Mouse (Mus musculus) forebrain, embryonic 11.5 days (tissue): ENCODE data around the gene Cc2d1b. TPM values are rescaled to one million over a fixed set of nuclear protein-coding genes. Genes with fewer than 3 reads are reported as not detected.
A peak's percentile ranks its signal among the peaks of the same experiment; 100 is the strongest.

Experiments
- ATAC-seq: fragments of 200-750 bp; cut with Nextera tagmentation; replicated peaks from 2 replicates; pipeline ENCODE4 v1.8.0; 2017; ENCODE audit warnings: moderate TSS enrichment; ENCODE audit not compliant: low FRiP score
- DNase-seq: peaks from one replicate; pipeline ENCODE4 v3.0.0-alpha.2; 2017; ENCODE audit warnings: low spot score
- H3K27ac ChIP-seq: fragments of 300-500 bp; sonication (generic); 2 replicates; pipeline ENCODE4 v1.5.1; 2014; ENCODE audit warnings: low read depth, low read length
- H3K27me3 ChIP-seq: fragments of 300-500 bp; sonication (generic); 2 replicates; pipeline ENCODE4 v1.6.1; 2014; ENCODE audit warnings: mild to moderate bottlenecking, low read length, mixed read lengths; ENCODE audit not compliant: control insufficient read depth, insufficient read depth
- H3K36me3 ChIP-seq: fragments of 300-500 bp; sonication (generic); 2 replicates; pipeline ENCODE4 v1.6.1; 2014; ENCODE audit warnings: mild to moderate bottlenecking, low read length, moderate library complexity, mixed read lengths; ENCODE audit not compliant: control insufficient read depth, insufficient read depth
- H3K4me1 ChIP-seq: fragments of 300-500 bp; sonication (generic); replicated peaks from 2 replicates; pipeline ENCODE4 v1.6.1; 2014; ENCODE audit warnings: low read length, mixed read lengths; ENCODE audit not compliant: control insufficient read depth, insufficient read depth
- H3K4me2 ChIP-seq: fragments of 300-500 bp; sonication (generic); 2 replicates; pipeline ENCODE4 v1.6.1; 2014; ENCODE audit warnings: low read depth, mild to moderate bottlenecking, low read length, moderate library complexity, mixed read lengths; ENCODE audit not compliant: severe bottlenecking
- H3K4me3 ChIP-seq: fragments of 300-500 bp; sonication (generic); 2 replicates; pipeline ENCODE4 v1.5.1; 2014; ENCODE audit warnings: low read depth, low read length
- H3K9ac ChIP-seq: fragments of 300-500 bp; sonication (generic); 2 replicates; pipeline ENCODE4 v1.6.1; 2014; ENCODE audit warnings: low read length
- H3K9me3 ChIP-seq: fragments of 300-500 bp; sonication (generic); 2 replicates; pipeline ENCODE4 v1.6.1; 2016; ENCODE audit warnings: low read length, mixed read lengths; ENCODE audit not compliant: control insufficient read depth
- WGBS: fragments of 180-500 bp; shearing (Covaris S2); extraction: QIAGEN DNeasy Blood & Tissue Kit; methylation state at CpG from one replicate; pipeline ENCODE4 v1.1.7; 2014; 5-methylcytosine and 5-hydroxymethylcytosine counted together
- polyA plus RNA-seq: library from polyadenylated mRNA; unstranded; fragments of >200 nt; fragmentation: Nextera tagmentation; extraction: Ambion mirVana; gene quantifications from 2 replicates; pipeline ENCODE4 v1.2.1, GENCODE M21; 2014

The Cc2d1b gene
- 22.4 and 26.8 TPM in 2 replicates for polyA plus RNA-seq

DNA sequence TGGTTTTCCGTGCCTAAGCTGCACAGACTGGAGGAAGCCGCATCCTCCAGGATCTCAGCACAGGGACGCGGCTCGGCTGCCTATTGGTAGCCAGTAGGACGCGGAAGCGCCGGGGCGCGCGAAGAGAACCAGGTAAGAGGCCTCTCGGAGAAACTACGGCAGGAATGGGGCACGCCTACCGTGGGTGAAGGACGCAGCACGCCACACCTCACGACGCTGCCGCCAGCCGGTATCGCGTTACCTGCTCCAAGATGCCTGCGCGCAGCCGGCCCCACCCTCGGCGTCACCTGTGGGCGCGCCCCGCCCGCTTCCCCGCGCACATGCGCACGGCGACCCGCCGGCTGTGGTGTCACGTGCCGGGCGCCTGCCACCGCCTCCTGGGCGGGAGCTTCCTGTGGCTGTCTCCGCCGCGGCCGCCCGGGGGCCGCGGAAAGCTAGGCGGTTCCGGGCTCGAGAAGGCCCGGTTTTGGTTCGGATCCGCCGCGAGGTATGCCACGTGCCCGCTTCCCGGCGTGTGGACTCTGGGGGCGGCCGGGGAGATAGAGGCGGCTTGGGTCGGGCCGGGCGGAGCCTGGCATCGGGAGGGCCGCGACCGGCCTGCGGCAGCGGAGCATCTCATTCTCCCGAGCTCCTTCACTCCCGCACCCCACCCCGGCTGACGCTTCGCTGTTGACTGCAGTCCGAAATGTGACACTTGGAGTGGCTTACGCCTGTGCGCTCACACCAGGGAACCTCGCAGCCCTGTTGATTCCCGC is at the start of gene Cc2d1b:
Cc2d1b (plus strand) TSS at position 354 of the 755 bp plus-strand sequence.
- peak within 1 kb of the TSS; percentile 93 for H3K9ac ChIP-seq
- peak within 1 kb of the TSS; percentile 82 for H3K4me2 ChIP-seq
- H3K4me3 ChIP-seq: peak within 1 kb of the TSS; percentile 78
- H3K4me1 ChIP-seq: peaks cover 7% of the 10 kb centered on the region; the same call in 1 of the 2 replicates
- peak; percentile 95 for DNase-seq
- H3K9me3 ChIP-seq: no peaks in the 10 kb centered on the region
- WGBS: under 1% methylated on average over 83 of the region's 86 CpGs
- ATAC-seq: peak; percentile 95
- H3K27ac ChIP-seq: peak within 1 kb of the TSS; percentile 70
- no peaks in the 10 kb centered on the region for H3K27me3 ChIP-seq
- no peaks in the 10 kb centered on the region for H3K36me3 ChIP-seq

DNA sequence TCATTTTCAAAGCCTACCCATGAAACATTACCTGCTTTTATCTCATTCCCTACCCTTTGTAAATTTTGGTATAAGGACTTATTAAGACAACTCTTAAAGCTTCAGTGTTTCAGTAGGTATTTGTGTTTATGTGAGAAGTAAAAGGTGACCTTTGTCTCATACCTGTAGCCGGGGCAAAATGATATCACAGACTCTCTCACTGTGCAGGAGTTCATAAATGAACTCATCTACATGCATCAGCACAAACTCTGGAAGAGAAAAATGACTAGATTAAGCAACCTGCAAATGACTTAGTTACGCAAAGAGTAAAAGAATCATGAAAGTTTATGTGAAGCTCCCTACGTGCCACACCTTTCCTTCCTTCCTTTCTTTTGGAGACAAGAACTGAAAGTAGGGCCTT is 47.1 kb upstream of the Cc2d1b start:
- Histone ChIP-seq H3K9ac (no peak overlapping the region), H3K27ac (no peak overlapping the region), H3K9me3 (no peaks in the 10 kb centered on the region), H3K4me2 (no peak overlapping the region), H3K4me3 (no peak overlapping the region), H3K36me3 (peaks cover 9% of the 10 kb centered on the region; the same call in 1 of the 2 replicates), H3K27me3 (no peaks in the 10 kb centered on the region), H3K4me1 (peaks cover under 1% of the 10 kb centered on the region)
- no peak for DNase-seq
- ATAC-seq: no peak
- WGBS: 98% methylated on average over 3 of the region's 3 CpGs

DNA sequence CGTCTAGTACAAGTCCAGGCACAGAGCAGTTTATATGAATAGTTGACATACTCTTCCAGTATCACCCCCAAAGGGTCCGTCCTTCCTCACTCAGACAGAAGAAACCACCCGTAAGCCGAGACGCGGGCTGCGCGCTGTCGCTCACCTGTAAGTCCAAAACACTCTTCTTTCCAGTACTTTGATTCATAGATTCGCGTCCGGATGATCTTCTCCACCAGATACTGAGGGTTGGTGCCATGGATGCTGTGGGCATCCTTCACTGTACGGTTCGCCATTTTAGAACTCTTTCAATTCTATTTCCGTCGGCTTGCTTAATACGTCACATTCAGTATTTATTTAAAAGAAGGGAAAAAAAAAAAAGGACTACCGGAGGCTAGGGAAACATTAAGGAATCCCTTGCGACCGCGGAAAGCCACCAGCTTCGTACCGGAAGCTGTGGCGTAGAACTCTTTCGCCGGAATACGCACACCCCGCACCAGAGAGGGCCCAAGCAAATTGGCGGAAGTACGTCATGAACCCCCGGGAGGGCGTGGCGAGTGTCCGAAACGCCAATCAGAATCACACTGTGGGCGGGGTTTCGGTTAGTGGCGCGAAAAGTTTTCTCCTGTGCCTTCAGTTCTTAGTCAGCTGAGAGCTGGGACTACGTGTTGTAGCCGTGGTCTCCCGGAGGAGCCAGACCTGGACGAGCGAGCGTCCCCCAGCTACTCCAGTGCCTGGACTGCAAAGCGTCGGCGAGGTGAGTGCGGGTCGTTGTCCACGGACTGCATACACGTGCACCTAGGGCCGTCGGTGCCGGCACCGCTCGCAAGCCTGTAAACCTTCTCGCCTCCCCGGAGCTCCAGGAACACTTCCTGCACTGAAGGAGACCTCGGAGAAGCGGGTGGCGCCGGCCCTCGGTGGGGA is 40.6 kb upstream of the Cc2d1b start, which contains the start of the genes Prpf38a and Orc1:
Prpf38a (minus strand) TSS at position 497 of the 903 bp plus-strand sequence.
Orc1 (plus strand) TSS at position 584 of the 903 bp plus-strand sequence.
- no peaks in the 10 kb centered on the region for H3K27me3 ChIP-seq
- DNase-seq: peak; percentile 99
- H3K4me3 ChIP-seq: peak within 1 kb of the TSS; percentile 88
- under 1% methylated on average over 64 of the region's 64 CpGs for WGBS
- H3K9ac ChIP-seq: peak within 1 kb of the TSS; percentile 81
- no peaks in the 10 kb centered on the region for H3K9me3 ChIP-seq
- H3K4me1 ChIP-seq: peaks cover 7% of the 10 kb centered on the region
- peaks cover 3% of the 10 kb centered on the region; the same call in 1 of the 2 replicates for H3K36me3 ChIP-seq
- H3K27ac ChIP-seq: peak within 1 kb of the TSS; percentile 71
- H3K4me2 ChIP-seq: peak within 1 kb of the TSS; percentile 65
- ATAC-seq: peak; percentile 99

DNA sequence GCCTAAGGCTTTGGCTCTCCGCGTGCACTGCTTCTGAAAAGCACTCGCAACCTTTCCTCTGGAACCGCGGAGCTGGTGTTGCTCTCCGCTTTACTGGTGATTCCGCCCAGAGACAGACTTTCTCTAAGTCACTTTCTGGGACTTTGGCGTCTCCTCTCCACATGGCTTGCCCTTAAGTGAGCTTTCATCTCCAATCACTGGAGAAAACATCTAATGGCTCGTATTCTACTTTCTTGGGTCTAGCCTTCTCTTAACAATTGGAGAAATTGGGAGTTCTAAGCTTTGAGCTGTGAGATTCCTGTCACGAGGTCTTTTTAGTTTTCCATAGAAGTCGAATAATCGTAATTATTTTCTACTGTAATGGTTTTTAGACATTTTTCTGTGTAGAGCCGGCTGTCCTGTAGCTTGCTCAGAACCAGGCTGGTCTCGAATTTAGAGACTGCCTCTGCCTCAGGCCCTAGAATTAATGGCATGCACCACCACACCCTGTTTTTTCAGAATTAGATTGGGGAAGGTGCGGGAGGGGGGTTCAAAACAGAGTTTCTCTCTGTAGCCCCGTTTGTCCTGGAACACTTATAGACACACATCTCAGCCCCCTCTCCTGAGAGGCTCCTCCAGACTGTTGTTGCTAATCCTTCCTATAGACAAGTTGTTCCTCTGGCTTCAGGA is 39.9 kb upstream of the Cc2d1b start:
- Histone ChIP-seq H3K36me3 (peaks cover 3% of the 10 kb centered on the region; the same call in 1 of the 2 replicates), H3K9ac (peak overlapping the region; percentile 81), H3K27me3 (no peaks in the 10 kb centered on the region), H3K27ac (peak overlapping the region; percentile 71), H3K9me3 (no peaks in the 10 kb centered on the region), H3K4me2 (peak overlapping the region; percentile 65), H3K4me3 (peak overlapping the region; percentile 88), H3K4me1 (peaks cover 7% of the 10 kb centered on the region)
- WGBS: 1% methylated on average over 16 of the region's 16 CpGs
- ATAC-seq (no peak), DNase-seq (no peak)

DNA sequence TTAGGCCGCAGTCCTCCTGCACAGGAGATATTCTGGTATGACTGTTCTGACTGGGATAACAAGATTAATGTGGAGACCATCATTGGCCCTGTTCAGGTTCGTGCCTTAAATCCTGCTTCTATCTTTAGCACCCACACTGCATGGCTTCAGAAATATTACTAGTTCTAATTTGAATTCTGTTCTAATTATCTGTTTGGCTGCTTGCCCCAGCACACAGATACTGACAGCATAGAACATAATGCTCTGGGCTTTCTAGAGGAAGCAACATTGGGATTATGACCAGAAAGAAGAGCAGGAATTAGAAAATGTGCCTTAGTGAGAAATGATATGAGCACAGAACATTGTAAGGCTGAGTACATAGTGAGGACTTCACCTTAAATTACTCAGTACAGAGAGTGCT is 26.4 kb upstream of the Cc2d1b start:
- no peak for DNase-seq
- Histone ChIP-seq H3K9ac (no peak overlapping the region), H3K36me3 (no peaks in the 10 kb centered on the region; the same call in 1 of the 2 replicates), H3K27ac (no peak overlapping the region), H3K4me2 (no peak overlapping the region), H3K27me3 (no peaks in the 10 kb centered on the region), H3K4me3 (no peak overlapping the region), H3K9me3 (no peaks in the 10 kb centered on the region), H3K4me1 (no peaks in the 10 kb centered on the region)
- 91% methylated on average over 2 of the region's 2 CpGs for WGBS
- ATAC-seq: no peak

DNA sequence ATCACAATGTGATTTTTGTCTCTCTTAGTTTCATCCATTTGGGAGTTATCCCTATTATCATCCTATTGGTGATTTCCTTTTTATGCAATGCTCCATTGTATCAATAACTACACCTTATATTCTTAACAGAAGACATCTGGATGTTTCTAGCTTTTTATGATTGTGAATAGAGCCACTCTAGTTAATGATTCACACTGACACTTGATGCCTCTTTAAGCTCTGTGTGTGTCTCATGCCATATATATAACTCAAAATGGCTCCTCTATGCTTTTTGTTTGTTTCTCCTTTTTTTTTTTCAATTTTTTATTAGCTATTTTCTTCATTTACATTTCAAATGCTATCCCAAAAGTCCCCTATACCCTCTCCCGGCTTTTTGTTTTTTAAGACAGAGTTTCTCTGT is 24.0 kb upstream of the Cc2d1b start:
- Histone ChIP-seq H3K9me3 (no peaks in the 10 kb centered on the region), H3K27me3 (no peaks in the 10 kb centered on the region), H3K36me3 (no peaks in the 10 kb centered on the region; the same call in 1 of the 2 replicates), H3K27ac (no peak overlapping the region), H3K9ac (no peak overlapping the region), H3K4me2 (no peak overlapping the region), H3K4me3 (no peak overlapping the region), H3K4me1 (no peaks in the 10 kb centered on the region)
- no peak for DNase-seq
- 85% methylated on average over 1 of the region's 1 CpGs for WGBS
- no peak for ATAC-seq

GRCm38 (mm10) chr4:108598306-108598705 is 21.4 kb upstream of the Cc2d1b start:
- no peak overlapping the region for H3K4me3 ChIP-seq
- H3K9me3 ChIP-seq: no peaks in the 10 kb centered on the region
- H3K27ac ChIP-seq: no peak overlapping the region
- no peak overlapping the region for H3K9ac ChIP-seq
- DNase-seq (no peak), ATAC-seq (no peak)
- H3K4me2 ChIP-seq: no peak overlapping the region
- WGBS: 87% methylated on average over 4 of the region's 4 CpGs
- no peaks in the 10 kb centered on the region; the same call in 1 of the 2 replicates for H3K36me3 ChIP-seq
- no peaks in the 10 kb centered on the region for H3K4me1 ChIP-seq
- H3K27me3 ChIP-seq: no peaks in the 10 kb centered on the region

GRCm38 (mm10) chr4:108601870-108602269 is 17.9 kb upstream of the Cc2d1b start:
- no peak for ATAC-seq
- Histone ChIP-seq H3K27me3 (no peaks in the 10 kb centered on the region), H3K27ac (no peak overlapping the region), H3K4me2 (no peak overlapping the region), H3K4me1 (no peaks in the 10 kb centered on the region), H3K4me3 (no peak overlapping the region), H3K9ac (no peak overlapping the region), H3K36me3 (peaks cover 2% of the 10 kb centered on the region; the same call in 1 of the 2 replicates), H3K9me3 (no peaks in the 10 kb centered on the region)
- 96% methylated on average over 7 of the region's 7 CpGs for WGBS
- DNase-seq: no peak
